Mouse (Mus musculus) gastrocnemius, postnatal 14 days (tissue): ENCODE measurements around the gene Adh6a. TPM values are rescaled to one million over a fixed set of nuclear protein-coding genes. Genes with fewer than 3 reads are reported as not detected.
"Not testable (repeated sequence)": the region's sequence is repeated elsewhere in the genome, so short reads cannot be mapped to it uniquely, and the experiment has no call there.

Experiments used
- DNase-seq: peaks from one replicate; pipeline ENCODE4 v3.0.0; 2021; ENCODE audit warnings: mixed read lengths
- intact Hi-C: fragments of 180-260 bp; cut with DNase I; formaldehyde crosslinking; loops from one replicate; pipeline ENCODE4 v1.15.1; 2025; ENCODE audit warnings: low total_unique reads
- total RNA-seq, 2 experiments: library from RNA; stranded (reverse); gene quantifications; 2 replicates each; pipeline ENCODE4 v1.2.3; 2021

The Adh6a gene
- total RNA-seq, 2 experiments from 2014 or later: not detected

GRCm38 (mm10) chr3:138311015-138311414, 2.1 kb upstream of the Adh6a start:
- intact Hi-C loops: no loop called here
- DNase-seq: no peak

- DNase-seq: no peak
- intact Hi-C loops: no loop called here
Measured at GRCm38 (mm10) chr3:138316908-138317472, 3.9 kb downstream of the Adh6a start.

- intact Hi-C loops: no loop called here
- no peak for DNase-seq
Measured at GRCm38 (mm10) chr3:138325001-138325400, 11.9 kb downstream of the Adh6a start.

- no peak for DNase-seq
- intact Hi-C loops: no loop called here
Measured at GRCm38 (mm10) chr3:138325466-138325865, 12.4 kb downstream of the Adh6a start.

GRCm38 (mm10) chr3:138333910-138334309, 20.8 kb downstream of the Adh6a start:
- DNase-seq: no peak

GRCm38 (mm10) chr3:138334320-138334719, 21.2 kb downstream of the Adh6a start:
- DNase-seq: no peak
- intact Hi-C loops: no loop called here

More at GRCm38 (mm10) chr3:138333910-138334309, 20.8 kb downstream of the Adh6a start:
- intact Hi-C loops: no loop called here

- intact Hi-C loops: no loop called here
- DNase-seq: no peak
Measured at GRCm38 (mm10) chr3:138335566-138335965, 22.5 kb downstream of the Adh6a start.

GRCm38 (mm10) chr3:138336104-138336754, 23.1 kb downstream of the Adh6a start:
- no peak for DNase-seq
- intact Hi-C loops: no loop called here

- intact Hi-C loops: no loop called here
- DNase-seq: no peak
Measured at GRCm38 (mm10) chr3:138341471-138341870, 28.4 kb downstream of the Adh6a start, which contains the start of gene Adh6b. Gene Adh6b, plus strand, starts transcription at chr3:138341775.

- no peak for DNase-seq
- intact Hi-C loops: no loop called here
Measured at GRCm38 (mm10) chr3:138347041-138347440, 34.0 kb downstream of the Adh6a start.

GRCm38 (mm10) chr3:138352012-138352809, 39.1 kb downstream of the Adh6a start:
- DNase-seq: no peak
- intact Hi-C loops: no loop called here

GRCm38 (mm10) chr3:138358856-138359255, 45.8 kb downstream of the Adh6a start:
- no peak for DNase-seq
- intact Hi-C loops: no loop called here

GRCm38 (mm10) chr3:138360721-138361120, 47.6 kb downstream of the Adh6a start:
- intact Hi-C loops: no loop called here
- DNase-seq: no peak

GRCm38 (mm10) chr3:138362920-138363319, 49.8 kb downstream of the Adh6a start:
- DNase-seq: no peak
- intact Hi-C loops: no loop called here

- DNase-seq: no peak
- intact Hi-C loops: no loop called here
Measured at GRCm38 (mm10) chr3:138366181-138366580, 53.1 kb downstream of the Adh6a start.

- no peak for DNase-seq
- intact Hi-C loops: no loop called here
Measured at GRCm38 (mm10) chr3:138369546-138369945, 56.5 kb downstream of the Adh6a start.

GRCm38 (mm10) chr3:138370289-138370688, 57.2 kb downstream of the Adh6a start:
- intact Hi-C loops, DNase-seq: not testable (repeated sequence)

GRCm38 (mm10) chr3:138373920-138374319, 60.8 kb downstream of the Adh6a start:
- DNase-seq: no peak
- intact Hi-C loops: no loop called here

- intact Hi-C loops: no loop called here
- DNase-seq: no peak
Measured at GRCm38 (mm10) chr3:138375148-138375547, 62.1 kb downstream of the Adh6a start.
